Mouse (Mus musculus) neutrophil, adult 83 days (primary cell): Measurements from ENCODE around the gene Dupd1. TPM values are rescaled to one million over a fixed set of nuclear protein-coding genes. Genes with fewer than 3 reads are reported as not detected.

Experiments used
- total RNA-seq, 2 experiments: library from RNA; stranded (reverse); gene quantifications; one replicate each; pipeline ENCODE4 v1.2.4; 2023

Dupd1 gene
- not detected for total RNA-seq

GRCm38 (mm10) chr14:21714486-21714885 lies at the start of gene Dupd1:
Dupd1 (minus strand) TSS chr14:21714576.

GRCm38 (mm10) chr14:21750881-21751542 lies 36.6 kb upstream of the Dupd1 start, which contains the start of gene Dusp13:
Dusp13 (minus strand) TSS chr14:21751181.

GRCm38 (mm10) chr14:21750008-21750880 lies 35.9 kb upstream of the Dupd1 start, which contains the start of gene Samd8:
Samd8 (plus strand) TSS chr14:21750531.

Other genes starting within 250 kb of the Dupd1 start
- gene Kat6b, start 233.1 kb downstream of the Dupd1 start, total RNA-seq: 10 to 100 TPM; 18.6 to 19.0 TPM
- gene Samd8, start 36.0 kb upstream of the Dupd1 start, total RNA-seq: 10 to 100 TPM; 34.9 to 46.9 TPM
- not detected for gene Dusp13, start 36.6 kb upstream of the Dupd1 start, total RNA-seq
- gene Vdac2, start 110.7 kb upstream of the Dupd1 start, total RNA-seq: 100 to 1,000 TPM; 164 TPM
- gene Comtd1, start 134.4 kb upstream of the Dupd1 start, total RNA-seq: 10 to 100 TPM; 29.4 to 38.1 TPM